Mouse (Mus musculus) erythroid progenitor cell, adult 5-6 weeks (primary cell): ENCODE measurements around the gene Adgrl3. TPM values are rescaled to one million over a fixed set of nuclear protein-coding genes. Genes with fewer than 3 reads are reported as not detected.

Experiments used
- ATAC-seq: replicated peaks from 2 replicates; pipeline ENCODE4 v1.8.0; 2016; ENCODE audit warnings: moderate number of reproducible peaks, mild to moderate bottlenecking, moderate TSS enrichment, inconsistent platforms; ENCODE audit not compliant: poor library complexity, low FRiP score, severe bottlenecking
- total RNA-seq, 2 experiments: library from RNA; stranded (forward) in 1 of 2; stranded (reverse) in 1 of 2; fragments of 150-400 nt in 1 of 2; fragments of 186-747, 209-891 nt in 1 of 2; gene quantifications; 2 replicates each; pipeline versions ENCODE4 v1.2.3 to v1.2.4; 2015 to 2017; ENCODE audit warnings: low replicate concordance in 2 of 2

Adgrl3 gene
- total RNA-seq, 2 experiments from 2014 or later: not detected

GRCm38 (mm10) chr5:81621106-81621505, 601.2 kb downstream of the Adgrl3 start:
- no peak for ATAC-seq

- ATAC-seq: no peak
These were observed 601.8 kb downstream of the Adgrl3 start for GRCm38 (mm10) chr5:81621715-81622114.

- no peak for ATAC-seq
These were observed 603.9 kb downstream of the Adgrl3 start for GRCm38 (mm10) chr5:81623846-81624245.

GRCm38 (mm10) chr5:81636169-81636568, 616.2 kb downstream of the Adgrl3 start:
- ATAC-seq: no peak

GRCm38 (mm10) chr5:81638422-81638821, 618.5 kb downstream of the Adgrl3 start:
- ATAC-seq: no peak

GRCm38 (mm10) chr5:81640118-81640517, 620.2 kb downstream of the Adgrl3 start:
- ATAC-seq: no peak

GRCm38 (mm10) chr5:81645557-81645956, 625.6 kb downstream of the Adgrl3 start:
- ATAC-seq: no peak

GRCm38 (mm10) chr5:81653941-81654340, 634.0 kb downstream of the Adgrl3 start:
- ATAC-seq: no peak

- no peak for ATAC-seq
These were observed 641.9 kb downstream of the Adgrl3 start for GRCm38 (mm10) chr5:81661611-81662390.

- ATAC-seq: no peak
These were observed 651.1 kb downstream of the Adgrl3 start for GRCm38 (mm10) chr5:81671025-81671424.

GRCm38 (mm10) chr5:81674275-81674974, 654.5 kb downstream of the Adgrl3 start:
- no peak for ATAC-seq

- ATAC-seq: no peak
These were observed 655.0 kb downstream of the Adgrl3 start for GRCm38 (mm10) chr5:81674975-81675371.

- no peak for ATAC-seq
These were observed 657.0 kb downstream of the Adgrl3 start for GRCm38 (mm10) chr5:81676896-81677295.

GRCm38 (mm10) chr5:81686206-81686605, 666.3 kb downstream of the Adgrl3 start:
- ATAC-seq: no peak

GRCm38 (mm10) chr5:81686845-81687244, 666.9 kb downstream of the Adgrl3 start:
- ATAC-seq: no peak

GRCm38 (mm10) chr5:81729620-81730019, 709.7 kb downstream of the Adgrl3 start:
- no peak for ATAC-seq

- ATAC-seq: no peak
These were observed 716.1 kb downstream of the Adgrl3 start for GRCm38 (mm10) chr5:81736008-81736407.

GRCm38 (mm10) chr5:81738286-81739032, 718.5 kb downstream of the Adgrl3 start:
- no peak for ATAC-seq

GRCm38 (mm10) chr5:81752426-81752825, 732.5 kb downstream of the Adgrl3 start:
- ATAC-seq: no peak

- no peak for ATAC-seq
These were observed 735.8 kb downstream of the Adgrl3 start for GRCm38 (mm10) chr5:81755711-81756110.
